Mouse (Mus musculus) megakaryocyte, embryonic 14.5 days (primary cell): ENCODE measurements around the gene Unc13a.

Experiments used
- FLI1 ChIP-seq: IDR thresholded peaks from 2 replicates; pipeline ENCODE4 v1.6.1; 2012; ENCODE audit warnings: low read length, inconsistent platforms, mixed read lengths
- GATA1 ChIP-seq: IDR thresholded peaks from 3 replicates; pipeline ENCODE4 v1.6.1; 2012; ENCODE audit warnings: mixed read lengths, low read length, inconsistent platforms, borderline replicate concordance

GRCm38 (mm10) chr8:71702087-71702432 is 30.5 kb upstream of the Unc13a start:
- TF ChIP-seq GATA1, result no peak
- no peak for TF ChIP-seq FLI1
